Mouse (Mus musculus): ENCODE results near the gene Tas2r131.
"Not testable (repeated sequence)": the region's sequence is repeated elsewhere in the genome, so short reads cannot be mapped to it uniquely, and the experiment has no call there.

Tas2r131 gene

GRCm38 (mm10) chr6:132957819-132958218 lies at the start of gene Tas2r131:
TSS of gene Tas2r131 (minus strand) at chr6:132957919.
- DNase-seq (ENCODE audit: low spot score in 2 of 2), result no peak

DNA sequence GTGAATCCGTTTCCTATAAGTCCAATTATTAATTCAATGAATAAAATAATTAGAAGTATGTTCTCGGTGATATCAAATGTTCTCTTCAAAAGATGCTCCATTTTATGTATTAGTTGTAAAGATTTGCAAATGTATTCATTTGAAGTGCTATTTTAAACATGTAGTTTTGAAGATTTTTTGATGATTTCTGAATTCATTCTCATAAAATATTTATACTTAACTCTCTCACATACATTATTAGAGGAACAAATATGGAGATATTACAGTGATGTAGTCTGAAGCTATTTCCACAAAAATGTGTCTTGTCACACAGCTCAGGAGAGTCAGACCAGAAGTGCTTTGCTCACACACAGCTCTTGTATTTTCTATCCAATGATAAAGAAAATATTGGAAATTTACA lies 23.1 kb upstream of the Tas2r131 start, which contains the start of gene Tas2r109:
Gene Tas2r109 (minus strand): TSS at position 101 of the 400 bp plus-strand sequence.
- DNase-seq (ENCODE audit: low spot score in 2 of 2), result no peak

DNA sequence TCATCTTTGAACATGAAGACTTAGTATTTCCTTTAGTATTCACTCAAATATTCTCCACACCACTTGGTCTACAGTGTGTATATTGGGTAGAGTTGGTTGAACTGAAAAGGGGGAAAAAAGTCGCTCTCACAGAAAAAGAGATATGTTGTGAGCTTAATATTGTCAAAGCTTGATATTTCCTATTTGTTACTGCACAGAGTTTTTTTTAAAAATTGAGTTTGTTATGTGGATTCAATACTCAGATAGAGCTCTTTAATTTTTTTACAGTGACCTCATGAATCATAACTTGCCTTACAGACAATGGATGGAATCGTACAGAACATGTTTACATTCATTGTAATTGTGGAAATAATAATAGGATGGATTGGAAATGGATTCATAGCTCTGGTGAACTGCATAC lies 6.9 kb downstream of the Tas2r131 start, which contains the start of gene Tas2r129:
Gene Tas2r129 (plus strand): TSS at position 301 of the 400 bp plus-strand sequence.
- DNase-seq (ENCODE audit: low spot score in 2 of 2), result no peak

DNA sequence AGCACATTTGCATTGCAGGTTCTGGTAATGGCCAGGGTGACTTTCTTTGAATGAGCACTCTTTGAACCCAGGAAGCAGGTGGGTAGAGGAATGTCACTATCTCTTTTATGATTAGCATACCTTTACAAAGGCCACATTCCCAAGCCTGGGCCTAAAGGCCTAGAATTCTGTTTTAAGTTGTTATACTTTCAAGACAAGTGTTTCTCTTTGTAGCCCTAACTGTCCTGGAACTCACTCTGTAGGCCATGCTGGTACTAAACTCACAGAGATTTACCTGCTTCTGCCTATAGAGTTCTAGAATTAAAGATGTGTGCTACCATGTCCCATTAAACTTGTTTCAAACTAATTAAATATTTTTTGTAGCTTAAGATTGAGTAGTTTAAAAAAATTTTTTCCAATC lies 16.3 kb downstream of the Tas2r131 start:
- not testable (repeated sequence) for DNase-seq (ENCODE audit: low spot score in 2 of 2)

DNA sequence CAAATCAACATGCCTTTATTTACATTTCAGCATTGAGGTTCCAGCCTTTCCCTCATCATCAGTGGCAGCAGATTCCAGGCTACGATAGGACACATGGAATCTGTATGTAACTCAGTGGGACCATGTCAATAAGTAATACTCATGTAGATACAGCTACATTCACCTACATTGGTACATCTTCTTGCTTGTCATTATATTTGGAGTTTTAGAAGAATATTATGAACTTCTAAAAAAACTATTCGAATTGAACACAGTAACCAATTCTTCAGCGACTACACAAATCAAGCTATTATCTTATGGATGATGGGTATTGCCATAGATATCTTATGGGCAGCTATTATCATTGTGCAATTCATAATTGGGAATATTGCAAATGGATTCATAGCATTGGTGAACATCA lies 48.4 kb downstream of the Tas2r131 start, which contains the start of gene Tas2r125:
Gene Tas2r125 (plus strand): TSS at position 301 of the 400 bp plus-strand sequence.
- DNase-seq (ENCODE audit: low spot score in 2 of 2), result no peak

Data from frontal cortex, postnatal 36 days (tissue).